Mouse (Mus musculus) limb, embryonic 12.5 days (tissue): ENCODE data around the gene Hist1h2bl. TPM values are rescaled to one million over a fixed set of nuclear protein-coding genes. Genes with fewer than 3 reads are reported as not detected.
"Not testable (repeated sequence)": the region's sequence is repeated elsewhere in the genome, so short reads cannot be mapped to it uniquely, and the experiment has no call there.

Experiments used
- ATAC-seq: fragments of 200-750 bp; cut with Nextera tagmentation; 2 replicates; pipeline ENCODE4 v1.8.0; 2017; ENCODE audit warnings: low read depth, moderate TSS enrichment; ENCODE audit not compliant: insufficient number of reproducible peaks, insufficient read depth, low FRiP score, low TSS enrichment
- H3K27ac ChIP-seq: fragments of 300-500 bp; sonication (generic); 2 replicates; pipeline ENCODE4 v1.5.1; 2016; ENCODE audit warnings: mild to moderate bottlenecking, moderate library complexity
- H3K27me3 ChIP-seq: fragments of 300-500 bp; sonication (generic); 2 replicates; pipeline ENCODE4 v1.6.1; 2016; ENCODE audit warnings: mild to moderate bottlenecking, moderate library complexity
- H3K36me3 ChIP-seq: fragments of 300-500 bp; sonication (generic); 2 replicates; pipeline ENCODE4 v1.6.1; 2016; ENCODE audit warnings: mild to moderate bottlenecking, moderate library complexity
- H3K4me1 ChIP-seq: fragments of 300-500 bp; sonication (generic); replicated peaks from 2 replicates; pipeline ENCODE4 v1.6.1; 2016
- H3K4me2 ChIP-seq: fragments of 300-500 bp; sonication (generic); 2 replicates; pipeline ENCODE4 v1.6.1; 2016; ENCODE audit warnings: mild to moderate bottlenecking, moderate library complexity
- H3K4me3 ChIP-seq: fragments of 300-500 bp; sonication (generic); replicated peaks from 2 replicates; pipeline ENCODE4 v1.5.1; 2016; ENCODE audit warnings: mild to moderate bottlenecking
- H3K9ac ChIP-seq: fragments of 300-500 bp; sonication (generic); replicated peaks from 2 replicates; pipeline ENCODE4 v1.6.1; 2016; ENCODE audit warnings: mild to moderate bottlenecking, moderate library complexity
- H3K9me3 ChIP-seq: fragments of 300-500 bp; sonication (generic); 2 replicates; pipeline ENCODE4 v1.6.1; 2016; ENCODE audit warnings: mild to moderate bottlenecking, moderate library complexity
- WGBS: fragments of 180-500 bp; shearing (Covaris S2); methylation state at CpG from one replicate; pipeline ENCODE4 v1.1.7; 2016; 5-methylcytosine and 5-hydroxymethylcytosine counted together
- polyA plus RNA-seq: library from polyadenylated mRNA; unstranded; fragments of >200 nt; fragmentation: Nextera tagmentation; extraction: Ambion mirVana; gene quantifications from 2 replicates; pipeline ENCODE4 v1.2.1, GENCODE M21; 2016

The Hist1h2bl gene
- polyA plus RNA-seq, result 4.6 and 6.2 TPM in 2 replicates

DNA sequence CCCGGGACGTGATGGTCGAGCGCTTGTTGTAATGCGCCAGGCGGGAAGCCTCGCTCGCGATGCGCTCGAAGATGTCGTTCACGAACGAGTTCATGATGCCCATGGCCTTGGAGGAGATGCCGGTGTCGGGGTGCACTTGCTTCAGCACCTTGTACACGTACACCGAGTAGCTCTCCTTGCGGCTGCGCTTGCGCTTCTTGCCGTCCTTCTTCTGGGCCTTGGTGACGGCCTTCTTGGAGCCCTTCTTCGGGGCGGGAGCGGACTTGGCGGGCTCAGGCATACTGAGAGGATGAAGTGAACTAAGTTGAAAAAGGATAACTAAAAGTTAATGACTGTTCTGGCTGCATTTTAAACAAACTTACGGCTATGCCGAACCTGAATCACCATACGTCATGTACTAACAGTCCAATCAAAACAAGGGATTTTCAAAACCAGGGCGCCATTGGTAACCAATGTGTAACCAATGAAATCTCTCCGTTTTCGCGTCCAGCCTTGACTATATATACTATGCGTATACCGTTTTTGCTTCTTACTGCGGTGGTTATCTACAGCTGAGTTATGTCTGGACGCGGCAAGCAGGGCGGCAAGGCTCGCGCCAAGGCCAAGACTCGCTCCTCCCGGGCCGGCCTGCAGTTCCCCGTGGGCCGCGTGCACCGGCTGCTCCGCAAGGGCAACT is at the start of gene Hist1h2bl, which contains the start of gene Hist1h2ai:
TSS of gene Hist1h2bl (minus strand) at position 280 of the 676 bp plus-strand sequence.
TSS of gene Hist1h2ai (plus strand) at position 559 of the 676 bp plus-strand sequence.
- Histone ChIP-seq H3K9ac (peak within 1 kb of the TSS; percentile 78), H3K4me3 (peak within 1 kb of the TSS; percentile 47), H3K27ac (peak within 1 kb of the TSS; percentile 97), H3K4me2 (peak within 1 kb of the TSS; percentile 78), H3K4me1 (peaks cover 25% of the 10 kb centered on the region)
- WGBS, result 0% methylated on average over 33 of the region's 50 CpGs
- H3K9me3 ChIP-seq, H3K36me3 ChIP-seq, H3K27me3 ChIP-seq: not testable (repeated sequence)
- ATAC-seq, result peak; percentile 91

DNA sequence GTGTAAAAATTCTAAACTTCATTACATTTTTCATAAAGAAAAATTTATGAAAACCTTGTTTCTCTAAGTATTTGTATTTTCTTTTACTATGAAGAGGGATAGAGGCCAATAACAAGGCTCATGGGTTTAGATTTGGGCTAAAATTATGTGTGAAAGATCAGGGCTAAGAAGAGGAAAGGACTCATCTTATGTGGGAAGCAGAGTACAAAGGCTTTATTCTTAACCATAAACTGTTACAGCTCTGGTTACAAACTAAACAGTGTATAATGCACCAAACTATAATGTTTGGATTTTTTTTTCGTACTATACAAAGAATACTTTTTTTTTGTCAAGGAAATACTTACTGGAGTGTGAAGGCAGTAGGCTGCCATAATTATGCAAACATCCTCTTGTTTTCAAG is 39.8 kb upstream of the Hist1h2bl start:
- H3K36me3 ChIP-seq, result no peaks in the 10 kb centered on the region
- H3K9me3 ChIP-seq, result no peaks in the 10 kb centered on the region
- no peak overlapping the region for H3K4me3 ChIP-seq
- no peaks in the 10 kb centered on the region for H3K27me3 ChIP-seq
- H3K4me1 ChIP-seq, result peaks cover 15% of the 10 kb centered on the region
- ATAC-seq, result no peak
- 72% methylated on average over 1 of the region's 1 CpGs for WGBS
- H3K4me2 ChIP-seq, result peak overlapping the region; percentile 73; the same call in 1 of the 2 replicates
- no peak overlapping the region for H3K9ac ChIP-seq
- H3K27ac ChIP-seq, result no peak overlapping the region

DNA sequence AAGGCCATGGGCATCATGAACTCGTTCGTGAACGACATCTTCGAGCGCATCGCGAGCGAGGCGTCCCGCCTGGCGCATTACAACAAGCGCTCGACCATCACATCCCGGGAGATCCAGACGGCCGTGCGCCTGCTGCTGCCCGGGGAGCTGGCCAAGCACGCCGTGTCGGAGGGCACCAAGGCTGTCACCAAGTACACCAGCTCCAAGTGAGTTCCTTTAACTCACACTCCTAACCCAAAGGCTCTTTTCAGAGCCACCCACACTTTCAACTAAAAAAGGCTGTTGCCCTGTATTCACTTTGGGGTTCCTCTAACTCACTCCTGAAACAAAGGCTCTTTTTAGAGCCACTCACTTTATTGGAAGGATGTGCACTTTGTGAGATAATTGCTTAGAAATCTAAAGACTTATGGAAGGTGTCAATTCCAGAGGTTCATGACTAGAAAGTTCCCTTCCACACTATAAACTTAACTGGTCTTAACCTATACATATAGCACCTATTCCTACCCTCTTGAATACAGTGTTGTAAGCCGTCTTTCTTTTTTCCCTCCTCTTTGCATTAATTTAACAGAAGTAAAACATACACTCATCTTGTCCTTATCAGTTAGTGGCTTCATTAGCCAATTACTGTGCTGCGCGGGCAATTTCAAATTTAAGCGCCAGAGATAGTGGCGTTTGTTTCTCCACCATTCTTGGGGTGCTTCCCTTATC is 38.5 kb upstream of the Hist1h2bl start:
- not testable (repeated sequence) for H3K9me3 ChIP-seq, H3K27me3 ChIP-seq, H3K36me3 ChIP-seq, ATAC-seq
- Histone ChIP-seq H3K4me1 (peaks cover 18% of the 10 kb centered on the region), H3K4me3 (peak overlapping the region; percentile 47), H3K9ac (peak overlapping the region; percentile 66), H3K4me2 (peak overlapping the region; percentile 73), H3K27ac (peak overlapping the region; percentile 95)
- WGBS, result 2% methylated on average over 16 of the region's 26 CpGs

DNA sequence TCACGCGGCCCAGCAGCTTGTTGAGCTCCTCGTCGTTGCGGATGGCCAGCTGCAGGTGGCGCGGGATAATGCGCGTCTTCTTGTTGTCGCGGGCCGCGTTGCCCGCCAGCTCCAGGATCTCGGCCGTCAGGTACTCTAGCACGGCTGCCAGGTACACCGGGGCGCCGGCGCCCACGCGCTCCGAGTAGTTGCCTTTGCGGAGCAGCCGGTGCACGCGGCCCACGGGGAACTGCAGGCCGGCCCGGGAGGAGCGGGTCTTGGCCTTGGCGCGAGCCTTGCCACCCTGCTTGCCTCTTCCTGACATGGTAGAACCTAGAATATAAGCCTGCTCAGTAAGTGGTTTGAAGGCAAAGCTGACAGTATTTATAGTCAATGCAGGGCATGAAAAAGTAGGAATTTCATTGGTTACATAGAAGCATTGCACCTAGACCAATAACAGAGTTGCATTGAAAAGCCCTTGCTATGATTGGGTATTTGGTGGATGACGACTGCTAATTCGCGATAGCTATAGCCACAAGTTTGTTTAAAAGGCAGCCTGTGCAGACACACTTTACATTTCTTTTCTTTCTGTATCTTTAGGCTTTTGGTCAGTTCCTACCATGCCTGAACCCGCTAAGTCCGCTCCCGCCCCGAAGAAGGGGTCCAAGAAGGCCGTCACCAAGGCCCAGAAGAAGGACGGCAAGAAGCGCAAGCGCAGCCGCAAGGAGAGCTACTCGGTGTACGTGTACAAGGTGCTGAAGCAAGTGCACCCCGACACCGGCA is 37.8 kb upstream of the Hist1h2bl start, which contains the start of the genes Hist1h2ak and Hist1h2bn:
TSS of gene Hist1h2ak (minus strand) at position 304 of the 762 bp plus-strand sequence.
TSS of gene Hist1h2bn (plus strand) at position 600 of the 762 bp plus-strand sequence.
- not testable (repeated sequence) for H3K36me3 ChIP-seq, H3K9me3 ChIP-seq, H3K27me3 ChIP-seq
- Histone ChIP-seq H3K4me3 (peak within 1 kb of the TSS; percentile 47), H3K4me2 (peak within 1 kb of the TSS; percentile 73), H3K9ac (peak within 1 kb of the TSS; percentile 68), H3K4me1 (peaks cover 24% of the 10 kb centered on the region), H3K27ac (peak within 1 kb of the TSS; percentile 95)
- peak; percentile 95 for ATAC-seq
- WGBS, result under 1% methylated on average over 44 of the region's 50 CpGs

DNA sequence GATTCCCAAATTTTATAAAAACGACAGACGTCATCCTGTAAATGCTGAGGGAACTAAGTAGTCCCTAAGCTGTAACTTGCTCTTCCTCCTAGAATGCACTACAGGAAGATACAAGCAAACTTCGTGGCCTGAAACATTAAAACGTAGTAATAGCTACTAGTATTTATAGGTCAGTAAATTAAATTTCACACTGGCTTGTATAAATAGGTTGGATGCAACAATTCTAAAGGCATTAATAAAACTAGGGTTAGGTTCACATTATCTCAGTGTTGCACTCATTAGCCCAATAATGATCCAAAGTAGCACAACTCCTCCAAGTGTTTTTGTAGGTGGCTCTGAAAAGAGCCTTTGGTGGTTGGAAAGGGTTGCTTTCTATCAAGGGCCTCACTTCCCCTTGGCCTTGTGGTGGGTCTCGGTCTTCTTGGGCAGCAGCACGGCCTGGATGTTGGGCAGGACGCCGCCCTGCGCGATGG is 37.1 kb upstream of the Hist1h2bl start:
- Histone ChIP-seq H3K27ac (peak overlapping the region; percentile 95), H3K9ac (peak overlapping the region; percentile 68), H3K27me3 (no peaks in the 10 kb centered on the region), H3K36me3 (no peaks in the 10 kb centered on the region), H3K4me3 (peak overlapping the region; percentile 47), H3K9me3 (no peaks in the 10 kb centered on the region), H3K4me2 (peak overlapping the region; percentile 73), H3K4me1 (peaks cover 27% of the 10 kb centered on the region)
- 2% methylated on average over 10 of the region's 10 CpGs for WGBS
- no peak for ATAC-seq

DNA sequence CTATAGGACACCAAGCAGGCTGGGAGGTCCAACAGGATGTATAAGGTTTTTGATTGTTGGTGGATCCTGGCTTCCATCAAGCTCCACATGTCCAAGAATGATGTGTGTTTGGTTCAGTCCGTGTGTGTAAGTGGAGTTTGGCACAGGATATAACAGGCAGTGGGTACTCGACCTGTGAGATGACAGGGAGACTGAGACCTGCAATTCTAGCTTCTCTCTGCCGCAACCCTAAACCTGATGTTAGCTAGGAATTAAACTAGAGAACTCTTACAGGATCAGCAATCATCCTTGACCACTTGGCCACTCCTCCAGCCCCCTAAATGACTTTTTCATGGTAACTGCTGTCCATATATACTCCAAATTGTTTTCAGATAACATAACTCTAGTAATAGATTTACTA is 36.4 kb upstream of the Hist1h2bl start:
- Histone ChIP-seq H3K4me3 (peak overlapping the region; percentile 47; the same call in 1 of the 2 replicates), H3K9ac (peak overlapping the region; percentile 35; the same call in 1 of the 2 replicates), H3K36me3 (no peaks in the 10 kb centered on the region), H3K9me3 (no peaks in the 10 kb centered on the region), H3K4me1 (peaks cover 29% of the 10 kb centered on the region), H3K4me2 (peak overlapping the region; percentile 73), H3K27ac (peak overlapping the region; percentile 95), H3K27me3 (no peaks in the 10 kb centered on the region)
- no peak for ATAC-seq
- WGBS, result 43% methylated on average over 3 of the region's 3 CpGs

DNA sequence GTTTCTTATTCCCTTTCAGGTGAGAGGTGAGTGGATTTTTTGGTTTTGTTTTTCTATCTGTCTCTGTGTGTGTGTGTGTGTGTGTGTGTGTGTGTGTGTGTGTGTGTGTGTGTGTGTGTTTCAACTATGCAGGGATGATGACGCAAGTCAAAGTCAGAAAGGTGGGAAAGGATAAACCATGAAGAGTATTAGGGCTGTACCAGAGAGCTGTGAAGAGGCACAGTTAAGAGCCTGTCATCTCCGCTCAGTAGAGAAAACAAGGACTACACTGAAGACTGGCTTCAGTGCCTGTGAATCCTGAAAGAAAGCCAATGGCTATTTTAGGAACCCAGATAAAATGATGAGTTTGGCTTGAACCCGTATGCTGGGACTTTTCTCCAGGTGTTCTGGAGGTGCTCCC is 35.9 kb upstream of the Hist1h2bl start:
- no peaks in the 10 kb centered on the region for H3K36me3 ChIP-seq
- H3K27me3 ChIP-seq, result no peaks in the 10 kb centered on the region
- peaks cover 31% of the 10 kb centered on the region for H3K4me1 ChIP-seq
- no peak overlapping the region for H3K4me3 ChIP-seq
- no peak overlapping the region for H3K9ac ChIP-seq
- ATAC-seq, result no peak
- H3K4me2 ChIP-seq, result peak overlapping the region; percentile 73; the same call in 1 of the 2 replicates
- peak overlapping the region; percentile 95 for H3K27ac ChIP-seq
- H3K9me3 ChIP-seq, result no peaks in the 10 kb centered on the region
- WGBS, result 81% methylated on average over 3 of the region's 3 CpGs

DNA sequence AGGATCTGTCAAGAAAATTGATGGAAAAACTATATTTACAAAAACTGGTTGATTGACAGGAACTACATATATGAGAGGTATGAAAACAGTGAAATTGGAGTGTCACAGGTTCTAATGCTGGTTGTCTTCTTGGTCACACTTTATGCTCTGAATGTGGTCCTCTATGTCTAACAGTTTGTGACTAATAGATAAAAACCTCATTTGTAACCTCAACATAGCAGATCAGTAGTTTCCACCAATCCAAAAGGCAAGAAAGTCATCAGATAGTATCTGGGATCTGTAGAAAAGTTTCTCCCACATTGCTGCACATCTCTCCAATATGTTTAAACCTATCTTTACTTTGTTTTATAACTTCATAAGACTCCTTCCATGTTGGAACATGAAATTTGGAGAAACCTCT is 35.5 kb upstream of the Hist1h2bl start:
- ATAC-seq, result no peak
- H3K9ac ChIP-seq, result no peak overlapping the region
- H3K27me3 ChIP-seq, result no peaks in the 10 kb centered on the region
- peak overlapping the region; percentile 95 for H3K27ac ChIP-seq
- H3K36me3 ChIP-seq, result no peaks in the 10 kb centered on the region
- H3K9me3 ChIP-seq, result no peaks in the 10 kb centered on the region
- no peak overlapping the region for H3K4me3 ChIP-seq
- 0 out of 2 replicates have a peak overlapping the region, but pooled peaks have one; percentile 73 for H3K4me2 ChIP-seq
- H3K4me1 ChIP-seq, result peaks cover 31% of the 10 kb centered on the region

DNA sequence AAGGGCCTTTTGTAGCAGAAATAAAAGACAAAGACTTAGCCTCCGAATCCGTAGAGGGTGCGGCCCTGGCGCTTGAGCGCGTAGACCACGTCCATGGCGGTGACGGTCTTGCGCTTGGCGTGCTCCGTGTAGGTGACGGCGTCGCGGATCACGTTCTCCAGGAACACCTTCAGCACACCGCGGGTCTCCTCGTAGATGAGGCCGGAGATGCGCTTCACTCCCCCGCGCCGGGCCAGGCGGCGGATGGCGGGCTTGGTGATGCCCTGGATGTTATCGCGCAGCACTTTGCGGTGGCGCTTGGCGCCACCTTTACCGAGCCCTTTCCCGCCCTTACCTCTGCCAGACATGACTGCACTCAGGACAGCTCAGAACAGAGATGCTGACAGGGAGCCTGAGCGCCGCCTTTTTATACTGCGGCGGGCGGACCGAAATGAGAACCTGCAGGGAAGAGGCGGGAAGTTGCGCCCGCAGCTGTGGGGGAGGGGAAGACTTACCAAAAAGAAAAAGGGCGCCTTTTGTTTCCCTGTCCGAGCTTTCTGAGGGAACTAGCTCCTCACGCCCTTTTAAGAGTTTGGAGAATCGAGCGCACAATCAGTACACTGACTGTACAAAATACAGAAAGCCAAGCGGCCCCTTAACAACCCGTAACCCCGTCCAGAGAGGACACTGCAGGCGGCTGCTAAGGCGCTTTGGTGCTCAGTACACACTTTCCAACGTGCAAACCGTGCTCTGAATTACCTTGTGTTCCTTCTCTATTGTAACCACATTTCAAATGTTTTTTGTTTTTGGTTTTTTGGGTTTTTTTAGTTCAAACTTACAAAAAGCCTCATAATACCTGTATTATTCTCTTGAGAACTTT is 34.4 kb upstream of the Hist1h2bl start, which contains the start of gene Hist1h4k:
TSS of gene Hist1h4k (minus strand) at position 347 of the 859 bp plus-strand sequence.
- H3K4me2 ChIP-seq, result peak within 1 kb of the TSS; percentile 90
- H3K9me3 ChIP-seq, H3K36me3 ChIP-seq, H3K27me3 ChIP-seq: not testable (repeated sequence)
- H3K4me3 ChIP-seq, result peak within 1 kb of the TSS; percentile 57
- ATAC-seq, result peak; percentile 88
- peak within 1 kb of the TSS; percentile 72 for H3K9ac ChIP-seq
- under 1% methylated on average over 48 of the region's 56 CpGs for WGBS
- peaks cover 31% of the 10 kb centered on the region for H3K4me1 ChIP-seq
- peak within 1 kb of the TSS; percentile 99 for H3K27ac ChIP-seq
